Mouse (Mus musculus): Measurements from ENCODE around the gene Diras2.

- TF ChIP-seq CTCF (conservative IDR thresholded peaks at IDR 0.05; ENCODE audit: insufficient read depth, insufficient read length, low read depth, low read length), result no peak
- no peak for TF ChIP-seq POLR2A (IDR thresholded peaks at IDR 0.05; ENCODE audit: low read depth, low read length)
These were observed 76.3 kb downstream of the Diras2 start for GRCm38 (mm10) chr13:52454708-52455250.

Data from kidney, adult 2 months (tissue).